Mouse (Mus musculus) ovary, postnatal 10 days (tissue): ENCODE measurements around the gene Nr2f2.

ENCODE experiments used
- DNase-seq: peaks from one replicate; pipeline ENCODE4 v3.0.0; 2022; ENCODE audit warnings: low spot score

Gene Nr2f2

GRCm38 (mm10) chr7:70332064-70332850, 34.3 kb downstream of the Nr2f2 start:
- DNase-seq, result peak; percentile 31

- DNase-seq, result peak; percentile 51
Observed at GRCm38 (mm10) chr7:70331243-70332063, 35.1 kb downstream of the Nr2f2 start.

GRCm38 (mm10) chr7:70330761-70331242, 35.7 kb downstream of the Nr2f2 start:
- peak; percentile 35 for DNase-seq

- no peak for DNase-seq
Observed at GRCm38 (mm10) chr7:70330207-70330562, 36.4 kb downstream of the Nr2f2 start.

- DNase-seq, result no peak
Observed at GRCm38 (mm10) chr7:70329521-70330206, 36.9 kb downstream of the Nr2f2 start.

- DNase-seq, result no peak
Observed at GRCm38 (mm10) chr7:70329037-70329516, 37.5 kb downstream of the Nr2f2 start.

- DNase-seq, result no peak
Observed at GRCm38 (mm10) chr7:70328206-70329036, 38.1 kb downstream of the Nr2f2 start.

- no peak for DNase-seq
Observed at GRCm38 (mm10) chr7:70327191-70327590, 39.3 kb downstream of the Nr2f2 start.

- DNase-seq, result no peak
Observed at GRCm38 (mm10) chr7:70326176-70327035, 40.1 kb downstream of the Nr2f2 start.

- DNase-seq, result no peak
Observed at GRCm38 (mm10) chr7:70325381-70325780, 41.2 kb downstream of the Nr2f2 start.

- DNase-seq, result no peak
Observed at GRCm38 (mm10) chr7:70324541-70324940, 42.0 kb downstream of the Nr2f2 start.

- DNase-seq, result no peak
Observed at GRCm38 (mm10) chr7:70324041-70324440, 42.5 kb downstream of the Nr2f2 start.

GRCm38 (mm10) chr7:70305716-70306115, 60.8 kb downstream of the Nr2f2 start:
- no peak for DNase-seq

GRCm38 (mm10) chr7:70304426-70304825, 62.1 kb downstream of the Nr2f2 start:
- no peak for DNase-seq
